Mouse (Mus musculus) gastrocnemius, postnatal 25 days (tissue): ENCODE results near the gene Prkacb. TPM values are rescaled to one million over a fixed set of nuclear protein-coding genes. Genes with fewer than 3 reads are reported as not detected.

ENCODE experiments used
- DNase-seq: peaks from one replicate; pipeline ENCODE4 v3.0.0; 2022
- total RNA-seq, 2 experiments: library from RNA; stranded (reverse); gene quantifications; 1 replicate in 1 of 2; 2 replicates in 1 of 2; pipeline ENCODE4 v1.2.3; 2021

Prkacb gene
- total RNA-seq, 2 experiments from 2014 or later: 34.8 to 35.1 TPM

DNA sequence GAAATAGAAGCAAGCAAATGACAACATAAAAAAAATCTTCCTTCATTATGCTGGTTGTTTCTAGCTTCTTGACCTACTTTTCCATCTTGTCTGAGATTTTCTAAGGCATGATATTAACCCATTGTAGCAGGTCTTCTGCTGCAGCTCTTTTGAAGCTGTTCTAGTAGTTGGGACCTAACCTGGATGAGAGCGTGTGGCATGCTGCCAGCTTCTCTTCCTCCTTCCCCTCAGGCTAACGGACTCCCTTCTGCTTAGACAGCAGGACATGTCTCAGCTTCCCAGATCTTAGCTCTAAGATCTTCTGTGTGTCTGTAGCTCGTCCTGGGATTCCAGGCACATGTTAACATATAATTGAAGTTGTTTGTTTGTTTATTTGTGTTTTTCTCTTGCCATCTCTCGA lies 93.1 kb downstream of the Prkacb start:
- no peak for DNase-seq

DNA sequence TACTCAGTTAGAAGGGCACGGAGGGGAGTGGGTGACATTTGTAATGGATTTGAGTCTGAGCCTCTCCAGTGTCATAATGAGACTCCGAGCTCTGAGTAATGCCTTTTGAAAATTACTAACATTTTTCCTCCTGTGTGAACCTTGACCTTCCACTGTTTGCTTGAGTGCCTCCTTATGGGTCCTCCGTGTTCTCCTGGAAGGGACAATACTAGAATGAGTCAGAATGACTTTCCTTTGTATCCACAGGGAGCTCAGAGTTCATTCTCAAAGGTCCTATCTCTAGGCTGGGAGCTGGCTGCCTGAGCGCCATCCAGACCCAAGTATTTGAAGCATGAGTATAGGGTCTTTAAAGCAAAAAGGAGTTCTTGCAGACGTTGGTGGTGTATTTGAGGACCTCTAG lies 94.5 kb downstream of the Prkacb start:
- no peak for DNase-seq

DNA sequence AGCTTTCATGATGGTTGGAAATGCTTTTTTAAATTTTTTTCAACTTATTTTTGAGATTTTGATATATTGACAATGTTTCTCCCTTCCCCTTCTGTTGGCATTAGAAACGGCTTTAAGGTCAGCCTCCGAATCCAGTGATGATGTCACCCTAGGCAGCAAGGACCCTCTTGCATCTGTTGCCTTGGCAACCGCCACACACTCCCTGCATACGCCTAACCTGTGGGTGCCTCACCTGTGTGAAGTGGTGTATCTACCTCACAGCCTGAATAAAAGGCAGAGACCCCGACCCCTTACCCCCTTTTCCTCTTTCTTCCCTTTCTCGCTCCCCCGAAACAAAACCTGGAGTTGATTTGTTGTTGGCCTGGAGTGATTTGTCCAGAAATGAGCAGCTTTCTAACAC lies 100.5 kb downstream of the Prkacb start:
- no peak for DNase-seq

DNA sequence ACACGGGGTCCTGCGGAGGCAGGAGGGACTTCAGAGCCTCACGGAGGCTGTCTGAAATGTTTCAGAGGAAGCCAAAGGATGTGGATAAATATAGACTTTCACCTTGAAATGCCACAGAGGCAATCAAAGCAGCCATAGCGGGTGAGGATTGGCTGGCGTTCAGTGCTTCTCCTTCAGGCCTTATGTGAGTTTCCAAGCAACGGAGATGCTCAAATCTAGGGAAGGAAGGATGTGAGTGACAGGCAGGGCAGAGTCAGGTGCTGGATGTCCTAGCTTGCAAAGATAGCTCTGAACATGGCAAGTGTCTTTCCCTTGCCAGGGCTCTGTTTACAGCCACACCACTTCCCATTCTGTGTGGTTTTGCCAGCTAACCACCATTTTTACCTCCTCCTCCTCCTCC lies 101.2 kb downstream of the Prkacb start:
- DNase-seq: no peak

DNA sequence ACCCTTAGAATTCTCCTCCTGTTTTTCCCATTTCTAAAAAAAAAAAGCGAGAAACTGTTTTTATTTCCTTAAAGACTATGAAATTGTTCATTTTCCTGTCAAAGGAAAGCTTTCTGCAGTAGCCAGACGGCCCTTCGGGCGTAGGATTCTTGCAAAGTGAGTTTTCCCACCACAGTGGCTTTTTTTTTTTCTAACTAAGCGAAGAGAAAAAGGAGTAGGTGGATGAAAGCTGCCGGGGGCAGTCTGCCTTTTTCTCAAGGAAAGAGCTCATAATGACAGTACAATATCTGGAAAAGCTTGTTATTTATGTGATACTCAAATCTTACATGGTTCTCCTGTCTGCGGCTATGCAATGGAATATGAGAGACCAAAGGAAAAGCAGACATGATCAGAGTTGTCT lies 101.7 kb downstream of the Prkacb start:
- no peak for DNase-seq

DNA sequence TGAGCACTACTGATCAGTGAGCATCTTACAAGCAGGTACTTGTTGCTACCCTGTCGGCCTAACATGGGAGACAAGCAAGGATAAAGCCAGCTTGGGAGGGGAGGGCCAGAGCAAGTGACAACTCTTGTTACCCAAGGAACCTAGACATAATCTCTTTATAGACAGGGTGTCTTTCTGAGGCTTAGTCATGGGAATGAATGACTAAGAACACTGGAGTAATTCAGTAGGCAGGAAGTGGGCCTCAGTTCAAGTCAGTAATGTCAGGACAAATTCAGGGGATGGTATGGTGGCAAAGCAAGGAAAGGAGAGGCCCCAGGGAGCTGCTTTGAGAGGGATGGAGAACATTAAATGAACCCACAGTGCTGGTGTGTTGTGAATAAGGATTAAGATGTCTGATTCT lies 103.7 kb downstream of the Prkacb start:
- DNase-seq: no peak

DNA sequence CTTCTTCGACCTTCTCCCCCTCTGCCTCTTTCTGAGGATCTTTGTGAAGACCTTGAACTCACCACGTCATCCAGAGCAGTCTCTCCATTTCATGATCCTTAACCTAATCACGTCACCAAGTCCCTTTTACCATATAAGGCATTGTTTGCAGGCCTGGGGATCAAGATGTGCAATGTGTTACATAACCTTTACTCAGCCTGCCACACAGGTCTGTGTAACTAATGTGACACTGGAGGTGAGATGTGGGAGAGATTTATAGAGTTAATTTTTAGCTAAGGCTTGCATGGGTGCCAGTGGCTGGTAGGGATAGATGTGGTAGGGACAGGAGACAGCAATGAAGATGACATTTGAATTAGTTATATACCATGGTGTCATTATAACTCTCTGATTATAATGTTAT lies 104.4 kb downstream of the Prkacb start:
- no peak for DNase-seq

DNA sequence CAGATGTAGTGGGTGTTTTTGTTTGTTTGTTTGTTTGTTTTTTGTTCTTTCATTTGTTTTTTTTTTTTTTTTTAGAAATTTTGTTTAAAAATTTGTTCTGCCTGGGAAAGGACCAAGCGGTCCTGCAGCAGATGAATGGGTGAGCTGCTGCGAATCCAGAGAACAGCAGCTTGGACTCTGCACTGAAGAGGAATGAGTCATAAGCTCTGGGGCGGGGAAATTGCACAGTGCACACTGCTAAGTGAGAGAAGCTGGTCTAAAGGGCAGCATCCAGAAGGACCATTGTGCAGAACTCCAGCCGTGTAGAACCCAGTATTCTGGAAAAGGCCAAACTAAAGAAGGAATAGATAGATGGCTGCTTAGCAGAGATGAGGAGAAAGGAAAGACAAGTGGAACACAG lies 108.7 kb downstream of the Prkacb start:
- no peak for DNase-seq

DNA sequence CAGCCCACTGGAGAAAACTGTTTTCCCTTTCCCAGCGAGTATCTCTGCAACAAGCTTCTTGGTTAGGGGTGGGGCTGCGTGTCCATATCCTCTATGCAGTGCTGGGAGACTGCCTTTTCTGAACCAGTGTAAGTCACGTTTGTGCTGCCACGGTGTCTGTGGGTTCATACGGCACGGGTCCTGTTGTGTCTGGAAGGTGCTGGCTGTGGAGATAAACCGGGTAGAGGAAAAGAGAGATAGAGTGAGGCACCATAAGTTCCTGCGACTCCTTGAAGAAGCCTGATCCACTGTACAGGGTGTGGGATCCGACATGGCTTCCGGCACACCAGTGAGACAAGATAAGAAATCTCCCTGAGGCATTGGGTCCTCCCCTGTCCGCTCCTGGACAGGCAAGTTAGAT lies 112.7 kb downstream of the Prkacb start:
- no peak for DNase-seq

DNA sequence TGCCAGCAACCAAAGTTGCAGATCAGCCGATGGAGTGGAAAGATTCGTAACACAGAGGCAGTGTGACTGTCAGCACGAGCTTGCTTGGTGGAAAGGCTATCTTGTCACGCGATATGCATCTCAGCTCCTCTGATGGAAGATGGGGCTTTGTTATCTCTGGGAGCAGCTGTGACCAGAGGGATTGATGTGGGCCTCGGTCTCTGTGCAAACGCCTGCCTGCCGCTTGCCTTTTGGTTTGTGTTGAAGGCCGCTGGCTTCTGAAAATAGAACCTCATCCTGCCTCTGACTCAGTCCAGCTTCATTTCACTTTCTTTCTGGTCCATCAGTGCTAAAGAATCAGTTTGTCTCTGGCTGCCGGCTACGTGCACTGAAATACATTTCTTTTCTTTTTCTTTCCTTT lies 113.8 kb downstream of the Prkacb start:
- DNase-seq: no peak

DNA sequence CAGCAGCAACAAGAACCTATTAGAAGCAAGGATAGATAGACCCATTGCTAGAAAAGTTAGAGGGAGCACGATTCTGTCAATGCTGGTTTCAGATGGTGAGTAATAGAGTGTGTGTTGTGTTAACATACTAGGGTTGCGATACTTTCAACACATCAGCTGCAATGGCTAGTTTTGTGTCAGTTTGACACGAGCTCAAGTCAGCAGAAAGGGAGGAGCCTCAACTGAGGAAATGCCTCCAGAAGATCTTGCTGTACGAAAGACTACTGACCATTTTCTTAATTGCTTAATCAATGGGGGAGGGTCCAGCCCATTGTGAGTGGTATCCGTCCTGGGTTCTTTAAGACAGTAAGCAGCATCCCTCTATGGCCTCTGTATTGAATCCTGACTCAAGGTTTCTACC lies 120.2 kb downstream of the Prkacb start:
- DNase-seq: no peak

DNA sequence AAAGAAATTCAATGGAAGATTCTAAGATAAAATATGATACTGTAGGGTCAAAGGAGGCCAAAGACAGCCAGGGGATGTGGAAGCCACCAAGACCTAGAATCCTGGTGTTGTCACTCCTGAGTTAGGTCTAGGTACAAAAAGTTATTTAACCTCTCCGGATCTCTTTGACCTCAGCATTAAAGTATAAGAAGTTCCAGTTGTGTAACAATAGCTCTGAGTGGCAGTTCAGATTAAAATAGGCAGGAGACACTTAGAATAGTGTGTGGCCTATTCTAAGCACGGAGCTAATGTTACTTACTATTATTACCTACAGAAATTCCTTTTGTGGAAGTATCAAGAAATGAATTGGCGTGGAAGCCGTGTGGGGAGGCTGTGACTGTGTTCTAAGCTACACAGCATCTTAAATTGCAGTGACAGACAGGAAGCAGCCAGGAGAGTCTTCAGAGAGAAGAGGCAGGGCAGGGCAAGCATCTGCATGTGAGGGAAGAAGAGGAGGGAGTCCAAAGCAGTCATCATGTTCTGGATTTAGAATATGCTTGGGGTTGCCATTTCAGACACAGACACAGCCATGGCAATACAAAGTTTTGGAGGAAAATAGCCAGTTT lies 125.6 kb downstream of the Prkacb start:
- DNase-seq: no peak

DNA sequence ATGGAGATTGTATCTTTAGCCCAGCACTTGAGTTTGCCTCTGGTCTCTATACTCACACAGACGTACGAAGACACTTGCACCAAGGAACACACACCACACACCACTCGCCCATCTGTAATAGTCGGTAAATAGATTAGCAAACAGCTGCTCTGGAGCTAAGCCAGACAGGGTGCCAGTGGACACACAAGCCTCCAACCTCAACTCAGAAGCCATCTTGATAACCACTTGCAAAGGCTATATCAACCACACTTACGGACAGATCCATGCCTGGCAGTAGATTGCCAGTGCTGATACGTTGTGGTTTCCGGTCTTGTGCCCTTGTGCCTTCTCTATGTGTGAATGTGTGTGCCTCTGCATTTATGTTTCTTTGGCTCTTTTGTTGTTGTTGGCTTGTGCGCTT lies 126.4 kb downstream of the Prkacb start:
- no peak for DNase-seq

DNA sequence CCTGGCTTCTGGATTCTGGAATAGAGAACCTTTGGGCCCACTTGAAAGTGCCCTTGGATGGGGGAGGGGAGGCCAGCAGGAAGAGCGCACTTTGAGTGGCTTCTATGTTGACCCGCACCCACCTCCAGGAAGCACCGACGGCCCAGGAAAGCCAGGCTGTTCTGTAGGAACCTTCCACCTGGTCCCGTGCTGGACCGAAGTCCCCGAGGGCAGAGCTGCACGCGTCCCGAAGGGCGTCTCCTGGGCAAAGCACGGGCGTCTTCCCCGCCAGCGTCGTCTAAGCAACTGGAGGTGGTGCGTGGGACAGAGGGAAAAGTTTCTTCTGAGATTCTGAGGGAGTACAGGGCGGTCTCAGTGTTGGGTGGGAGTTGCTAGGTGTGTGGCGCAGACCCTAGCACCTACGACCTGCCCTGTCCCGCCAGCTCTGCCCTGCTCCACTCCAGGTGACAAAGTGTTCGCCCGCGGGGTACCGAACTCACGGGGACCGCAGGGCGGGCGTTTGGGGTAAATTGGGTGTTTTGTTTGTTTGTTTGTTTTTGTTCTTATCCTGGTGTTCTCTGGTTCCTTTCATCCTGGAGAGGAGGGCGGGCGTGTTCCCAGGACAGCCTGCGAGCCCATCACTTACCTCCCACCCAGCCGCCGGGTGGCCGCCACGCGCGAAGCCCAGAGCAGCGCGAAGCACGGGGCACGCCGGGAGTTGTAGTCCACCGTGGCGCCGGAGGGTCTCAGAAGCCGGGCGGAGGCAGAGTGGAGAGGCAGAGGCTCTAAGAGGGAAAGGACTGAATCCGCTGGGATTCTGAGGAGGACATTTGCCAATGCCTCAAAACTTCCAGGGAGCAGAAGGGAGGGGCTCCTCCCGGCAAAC lies 127.7 kb downstream of the Prkacb start, which contains the start of gene Samd13:
Gene Samd13, minus strand, starts transcription at position 782 of the 865 bp plus-strand sequence.
- DNase-seq: peak; percentile 47

DNA sequence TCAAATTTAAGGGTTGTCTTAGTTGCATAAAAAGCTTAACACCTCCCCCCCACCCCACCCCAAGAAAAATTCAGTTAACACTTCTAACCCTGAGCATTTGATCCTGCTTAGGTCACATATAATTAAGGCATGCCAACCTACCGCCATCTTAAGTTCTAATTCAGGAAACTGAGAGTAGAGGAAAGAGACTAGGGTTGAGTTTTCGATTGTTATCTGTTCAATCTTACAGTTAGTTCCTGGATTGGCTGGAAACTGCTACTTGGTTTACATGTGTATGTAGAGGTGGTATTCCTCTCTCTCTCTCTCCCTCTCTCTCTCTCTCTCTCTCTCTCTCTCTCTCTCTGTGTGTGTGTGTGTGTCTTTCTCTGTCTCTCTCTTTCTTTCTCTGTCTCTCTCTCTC lies 129.7 kb downstream of the Prkacb start:
- no peak for DNase-seq

DNA sequence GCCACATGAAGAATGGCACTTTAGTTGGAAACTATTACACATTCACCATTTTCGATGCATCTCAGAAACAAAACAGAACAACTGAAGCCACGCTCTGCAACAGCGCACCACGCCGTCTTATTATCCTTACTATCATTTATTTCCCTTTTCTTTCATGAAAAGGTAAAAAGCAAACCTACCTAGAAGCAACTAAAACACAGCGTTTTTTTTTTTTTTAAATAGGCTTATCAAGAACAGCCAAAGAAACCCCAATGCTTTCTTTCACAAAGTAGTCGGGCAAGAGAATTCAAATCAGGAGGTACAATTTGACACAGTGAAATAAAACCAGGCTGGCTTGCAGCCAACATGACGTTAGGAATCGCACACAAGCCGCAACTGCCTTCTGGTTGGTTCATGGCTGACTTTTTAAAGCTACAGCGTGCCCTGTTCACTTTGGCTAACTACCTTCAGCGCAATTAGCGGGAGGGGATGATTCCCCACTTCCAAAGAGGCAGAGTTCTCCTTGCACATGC lies 130.6 kb downstream of the Prkacb start:
- DNase-seq: peak; percentile 28

DNA sequence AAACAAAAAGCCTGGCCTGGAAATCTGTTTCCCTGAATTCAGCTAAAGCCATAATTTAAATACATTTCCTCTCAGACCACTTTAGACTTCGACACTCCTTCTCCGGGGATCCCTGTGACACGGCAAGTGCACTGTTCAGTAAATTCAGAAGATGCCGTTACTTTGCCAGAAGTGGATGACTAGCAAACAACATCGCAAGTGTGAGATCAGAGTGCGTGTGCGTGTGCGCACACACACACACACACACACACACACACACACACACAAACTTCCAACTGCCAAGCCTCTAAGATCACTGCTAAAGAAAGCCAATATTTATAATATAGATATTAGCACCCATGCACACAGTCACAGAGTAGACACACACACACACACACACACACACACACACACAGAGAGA lies 131.1 kb downstream of the Prkacb start:
- DNase-seq: no peak

DNA sequence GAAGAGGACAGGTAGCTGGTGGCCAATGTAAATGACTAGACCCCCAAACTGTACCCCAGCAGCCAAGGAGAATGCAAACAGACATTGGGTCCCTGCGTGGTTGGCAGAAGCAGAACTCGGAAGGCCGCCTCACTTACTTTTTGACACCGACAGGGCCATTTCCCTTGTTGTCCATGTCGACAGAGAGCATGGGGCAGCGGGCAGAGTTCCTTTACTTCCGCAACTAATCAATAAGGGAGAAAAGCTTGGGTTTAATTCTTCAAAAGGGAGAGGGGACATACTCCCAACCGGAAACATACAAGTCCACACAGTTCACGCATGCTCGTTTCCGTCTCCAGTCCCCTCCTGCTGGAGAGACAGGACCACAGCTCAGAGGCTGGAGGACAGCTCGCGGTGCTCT lies 132.2 kb downstream of the Prkacb start:
- no peak for DNase-seq

DNA sequence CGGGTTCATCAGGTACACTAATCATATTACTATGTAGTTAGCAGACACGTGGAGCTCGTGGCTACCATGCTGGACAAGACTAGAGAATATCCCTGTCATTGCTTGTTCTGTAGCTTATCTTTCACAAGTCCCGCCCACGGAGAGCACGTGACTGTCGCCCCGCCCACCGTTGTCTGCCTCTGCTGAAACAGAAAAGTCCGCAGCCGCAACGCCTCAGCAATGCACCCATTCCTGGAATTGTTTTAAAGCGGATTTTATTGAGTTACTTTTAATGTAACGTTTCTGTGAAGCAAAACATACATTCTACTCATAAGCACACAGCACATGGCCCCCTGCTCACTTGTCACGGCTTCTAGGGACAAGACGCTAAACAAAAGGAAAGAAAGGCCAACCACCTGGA lies 133.1 kb downstream of the Prkacb start:
- no peak for DNase-seq
